Mouse (Mus musculus): ENCODE data around the gene Dnase2a. TPM values are rescaled to one million over a fixed set of nuclear protein-coding genes. Genes with fewer than 3 reads are reported as not detected.
A peak's percentile ranks its signal among the peaks of the same experiment; 100 is the strongest.
"Not testable (repeated sequence)": the region's sequence is repeated elsewhere in the genome, so short reads cannot be mapped to it uniquely, and the experiment has no call there.

Dnase2a gene
- polyA plus RNA-seq, 1 experiment from 2014 or later: 8.9 TPM

DNA sequence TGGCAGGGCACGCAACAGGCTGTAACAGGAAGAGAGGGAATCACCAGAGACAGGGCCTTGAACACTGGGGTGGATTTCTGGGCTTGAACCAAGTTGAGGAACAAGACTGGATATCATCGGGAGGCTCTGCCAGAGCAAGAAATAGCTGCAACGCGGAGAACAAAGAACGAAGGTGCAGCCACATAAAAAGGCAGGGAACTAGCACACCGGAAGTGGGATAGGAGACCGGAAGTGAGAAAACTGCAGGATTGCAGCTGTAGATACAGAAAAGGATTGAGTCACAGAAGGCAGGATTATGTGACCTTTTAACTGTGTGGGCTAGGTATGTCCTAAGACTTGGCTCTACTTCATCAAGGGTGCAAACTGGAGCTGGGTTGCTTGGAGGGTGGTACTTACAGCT, 4.0 kb upstream of the Dnase2a start:
- H3K36me3 ChIP-seq (ENCODE audit: control insufficient read depth, insufficient read depth): no peaks in the 10 kb centered on the region
- WGBS: 91% methylated on average over 7 of the region's 7 CpGs
- H3K4me3 ChIP-seq (ENCODE audit: low read depth, low read length): no peak overlapping the region
- H3K27ac ChIP-seq (ENCODE audit: low read depth, low read length): no peak overlapping the region
- no peaks in the 10 kb centered on the region for H3K9me3 ChIP-seq (ENCODE audit: control insufficient read depth)
- no peak for TF ChIP-seq CTCF (IDR thresholded peaks at IDR 0.05; ENCODE audit: low read depth)
- no peaks in the 10 kb centered on the region for H3K27me3 ChIP-seq (replicated peaks; ENCODE audit: control insufficient read depth, insufficient read depth, low read length)
- no peak for ATAC-seq
- no peak overlapping the region for H3K4me2 ChIP-seq (replicated peaks; ENCODE audit: low read depth)
- H3K9ac ChIP-seq (ENCODE audit: low read depth, low read length): no peak overlapping the region
- 0 out of 2 replicates have a peak, but pooled peaks cover 6% of the 10 kb centered on the region for H3K4me1 ChIP-seq (replicated peaks; ENCODE audit: control insufficient read depth, insufficient read depth, low read length)

- no peak overlapping the region for H3K9ac ChIP-seq (ENCODE audit: low read depth, low read length)
- TF ChIP-seq CTCF (IDR thresholded peaks at IDR 0.05; ENCODE audit: low read depth): no peak
- WGBS: 92% methylated on average over 9 of the region's 9 CpGs
- H3K4me3 ChIP-seq (ENCODE audit: low read depth, low read length): no peak overlapping the region
- H3K9me3 ChIP-seq (ENCODE audit: control insufficient read depth): no peaks in the 10 kb centered on the region
- no peak overlapping the region for H3K27ac ChIP-seq (ENCODE audit: low read depth, low read length)
- no peak overlapping the region for H3K4me2 ChIP-seq (replicated peaks; ENCODE audit: low read depth)
- 0 out of 2 replicates have a peak, but pooled peaks cover 6% of the 10 kb centered on the region for H3K4me1 ChIP-seq (replicated peaks; ENCODE audit: control insufficient read depth, insufficient read depth, low read length)
- H3K36me3 ChIP-seq (ENCODE audit: control insufficient read depth, insufficient read depth): no peaks in the 10 kb centered on the region; the same call in 1 of the 2 replicates
- H3K27me3 ChIP-seq (replicated peaks; ENCODE audit: control insufficient read depth, insufficient read depth, low read length): peaks cover 5% of the 10 kb centered on the region; the same call in 1 of the 2 replicates
- ATAC-seq: no peak
Observed at GRCm38 (mm10) chr8:84907037-84907436, 1.3 kb upstream of the Dnase2a start.

DNA sequence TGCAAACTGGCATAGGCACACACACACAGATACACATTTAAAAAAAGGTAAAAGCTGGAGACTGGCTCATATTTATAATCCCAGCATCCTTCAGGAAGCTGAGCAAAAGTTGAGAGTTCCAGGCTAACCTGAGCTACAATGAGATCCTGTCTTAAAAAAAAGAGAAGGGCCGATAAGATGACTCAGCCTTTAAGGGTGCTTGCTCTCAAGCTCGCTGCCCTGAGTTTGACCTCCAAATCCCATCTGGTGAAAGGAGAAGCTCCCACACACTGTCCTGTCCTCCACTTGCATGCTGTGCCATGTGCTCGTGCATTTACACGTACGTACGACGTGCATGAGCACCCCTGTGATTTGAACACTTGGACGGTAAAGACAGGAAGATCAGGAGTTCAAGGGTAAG, 867 bp upstream of the Dnase2a start:
- WGBS: 76% methylated on average over 8 of the region's 8 CpGs
- Histone ChIP-seq H3K4me2 (replicated peaks; ENCODE audit: low read depth) (no peak overlapping the region), H3K27me3 (replicated peaks; ENCODE audit: control insufficient read depth, insufficient read depth, low read length) (peaks cover 10% of the 10 kb centered on the region; the same call in 1 of the 2 replicates), H3K9ac (ENCODE audit: low read depth, low read length) (no peak overlapping the region), H3K36me3 (ENCODE audit: control insufficient read depth, insufficient read depth) (no peaks in the 10 kb centered on the region; the same call in 1 of the 2 replicates), H3K4me1 (replicated peaks; ENCODE audit: control insufficient read depth, insufficient read depth, low read length) (0 out of 2 replicates have a peak, but pooled peaks cover 6% of the 10 kb centered on the region), H3K9me3 (ENCODE audit: control insufficient read depth) (no peaks in the 10 kb centered on the region), H3K4me3 (ENCODE audit: low read depth, low read length) (no peak overlapping the region), H3K27ac (ENCODE audit: low read depth, low read length) (no peak overlapping the region)
- ATAC-seq: no peak
- TF ChIP-seq CTCF (IDR thresholded peaks at IDR 0.05; ENCODE audit: low read depth): no peak

DNA sequence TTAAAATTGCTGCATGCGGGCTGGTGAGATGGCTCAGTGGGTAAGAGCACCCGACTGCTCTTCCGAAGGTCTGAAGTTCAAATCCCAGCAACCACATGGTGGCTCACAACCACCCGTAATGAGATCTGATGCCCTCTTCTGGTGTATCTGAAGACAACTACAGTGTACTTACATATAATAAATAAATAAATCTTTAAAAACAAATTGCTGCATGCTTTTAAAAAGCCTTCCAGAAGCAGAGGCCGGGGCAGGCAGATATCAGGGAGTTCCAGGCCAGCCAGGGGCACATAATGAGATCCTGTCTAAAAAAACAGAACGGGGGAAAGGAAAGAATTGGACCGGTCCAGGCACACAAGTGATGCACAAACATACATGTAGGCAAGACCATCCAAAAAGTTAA, 381 bp upstream of the Dnase2a start:
- H3K9ac ChIP-seq (ENCODE audit: low read depth, low read length); H3K27ac ChIP-seq (ENCODE audit: low read depth, low read length); H3K9me3 ChIP-seq (ENCODE audit: control insufficient read depth); H3K36me3 ChIP-seq (ENCODE audit: control insufficient read depth, insufficient read depth); ATAC-seq; H3K4me1 ChIP-seq (replicated peaks; ENCODE audit: control insufficient read depth, insufficient read depth, low read length): not testable (repeated sequence)
- H3K27me3 ChIP-seq (replicated peaks; ENCODE audit: control insufficient read depth, insufficient read depth, low read length): peaks cover 14% of the 10 kb centered on the region; the same call in 1 of the 2 replicates
- WGBS: 24% methylated on average over 6 of the region's 7 CpGs
- peak overlapping the region; percentile 94 for H3K4me2 ChIP-seq (replicated peaks; ENCODE audit: low read depth)
- peak overlapping the region; percentile 51 for H3K4me3 ChIP-seq (ENCODE audit: low read depth, low read length)

DNA sequence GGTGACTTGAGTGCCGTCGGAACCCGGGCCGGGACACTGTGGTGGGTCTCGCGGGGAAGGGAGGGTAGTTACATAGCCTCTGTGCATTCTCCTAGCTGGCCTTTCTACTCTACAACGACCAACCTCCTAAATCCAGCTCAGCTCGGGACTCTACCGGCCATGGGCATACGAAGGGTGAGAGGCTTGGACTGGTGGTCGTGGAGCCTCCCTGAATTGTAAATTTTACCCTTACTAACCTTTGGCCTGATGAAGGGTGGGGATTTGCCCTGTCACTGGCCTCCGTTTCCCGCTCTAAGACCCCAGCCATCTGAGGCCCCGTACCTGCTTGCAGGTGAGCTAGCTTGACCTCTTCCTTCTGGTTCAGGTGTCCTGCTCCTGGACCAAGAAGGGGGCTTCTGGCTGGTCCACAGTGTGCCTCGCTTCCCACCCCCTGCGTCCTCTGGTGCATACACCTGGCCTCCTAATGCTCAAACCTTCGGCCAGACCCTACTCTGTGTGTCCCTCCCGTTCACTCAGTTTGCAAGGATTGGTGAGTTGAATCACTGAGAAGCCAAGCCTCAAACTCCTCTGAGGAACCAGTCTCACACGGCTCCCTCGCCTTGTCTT, 905 bp downstream of the Dnase2a start:
- Histone ChIP-seq H3K27ac (ENCODE audit: low read depth, low read length) (no peak overlapping the region; the same call in 1 of the 2 replicates), H3K4me3 (ENCODE audit: low read depth, low read length) (peak overlapping the region; percentile 51), H3K27me3 (replicated peaks; ENCODE audit: control insufficient read depth, insufficient read depth, low read length) (peaks cover 21% of the 10 kb centered on the region; the same call in 1 of the 2 replicates), H3K36me3 (ENCODE audit: control insufficient read depth, insufficient read depth) (no peaks in the 10 kb centered on the region; the same call in 1 of the 2 replicates), H3K4me1 (replicated peaks; ENCODE audit: control insufficient read depth, insufficient read depth, low read length) (peaks cover 12% of the 10 kb centered on the region; the same call in 1 of the 2 replicates), H3K9ac (ENCODE audit: low read depth, low read length) (0 out of 2 replicates have a peak overlapping the region, but pooled peaks have one; percentile 60), H3K9me3 (ENCODE audit: control insufficient read depth) (no peaks in the 10 kb centered on the region), H3K4me2 (replicated peaks; ENCODE audit: low read depth) (peak overlapping the region; percentile 94)
- WGBS: 50% methylated on average over 20 of the region's 20 CpGs
- no peak for TF ChIP-seq CTCF (IDR thresholded peaks at IDR 0.05; ENCODE audit: low read depth)
- no peak for ATAC-seq

DNA sequence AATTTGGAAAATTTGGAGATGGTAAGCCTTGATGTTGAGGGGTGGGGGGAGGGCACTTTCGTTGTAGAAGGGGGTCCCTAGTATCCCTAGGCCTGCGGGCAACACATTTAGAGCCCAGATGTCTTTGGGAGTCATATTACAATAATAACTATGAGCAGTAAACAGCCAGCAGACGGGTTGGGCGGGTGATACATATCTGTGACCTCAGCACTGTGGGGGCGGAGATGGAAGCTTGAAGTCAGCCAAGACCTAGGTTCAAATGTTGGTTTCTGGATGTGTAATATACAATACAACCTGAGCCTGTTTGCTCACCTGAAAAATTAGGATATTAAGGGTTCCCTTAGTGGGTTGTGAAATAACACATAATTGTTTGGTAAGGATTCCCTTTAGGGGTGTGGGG, 1.6 kb downstream of the Dnase2a start:
- Histone ChIP-seq H3K9me3 (ENCODE audit: control insufficient read depth) (no peaks in the 10 kb centered on the region), H3K9ac (ENCODE audit: low read depth, low read length) (no peak overlapping the region), H3K27me3 (replicated peaks; ENCODE audit: control insufficient read depth, insufficient read depth, low read length) (peaks cover 21% of the 10 kb centered on the region; the same call in 1 of the 2 replicates), H3K4me2 (replicated peaks; ENCODE audit: low read depth) (no peak overlapping the region), H3K27ac (ENCODE audit: low read depth, low read length) (no peak overlapping the region), H3K4me1 (replicated peaks; ENCODE audit: control insufficient read depth, insufficient read depth, low read length) (peaks cover 12% of the 10 kb centered on the region; the same call in 1 of the 2 replicates), H3K36me3 (ENCODE audit: control insufficient read depth, insufficient read depth) (no peaks in the 10 kb centered on the region; the same call in 1 of the 2 replicates), H3K4me3 (ENCODE audit: low read depth, low read length) (no peak overlapping the region)
- WGBS: 60% methylated on average over 5 of the region's 5 CpGs
- no peak for TF ChIP-seq CTCF (IDR thresholded peaks at IDR 0.05; ENCODE audit: low read depth)
- ATAC-seq: no peak
